Mouse (Mus musculus): ENCODE results near the gene Rex2. TPM values are rescaled to one million over a fixed set of nuclear protein-coding genes. Genes with fewer than 3 reads are reported as not detected.
"Not testable (repeated sequence)": the region's sequence is repeated elsewhere in the genome, so short reads cannot be mapped to it uniquely, and the experiment has no call there.

Gene Rex2
- 0.61 and 1.1 TPM in 2 replicates for polyA plus RNA-seq (2011; ENCODE audit: insufficient read length, low read depth, missing spikeins)

- H3K27ac ChIP-seq (ENCODE audit: insufficient read depth, low read length); H3K4me3 ChIP-seq (ENCODE audit: insufficient read depth, low read length); H3K4me1 ChIP-seq (ENCODE audit: control insufficient read depth, insufficient read depth, low read length): not testable (repeated sequence)
These were observed at the start of gene Rex2 for GRCm38 (mm10) chr4:147021550-147021949. Gene Rex2, plus strand, starts transcription at chr4:147021850.

GRCm38 (mm10) chr4:146976581-146976980 is 45.1 kb upstream of the Rex2 start:
- not testable (repeated sequence) for H3K4me3 ChIP-seq (ENCODE audit: insufficient read depth, low read length); H3K27ac ChIP-seq (ENCODE audit: insufficient read depth, low read length); H3K4me1 ChIP-seq (ENCODE audit: control insufficient read depth, insufficient read depth, low read length)

GRCm38 (mm10) chr4:147018400-147018799 is 3.2 kb upstream of the Rex2 start:
- H3K4me3 ChIP-seq (ENCODE audit: insufficient read depth, low read length); H3K4me1 ChIP-seq (ENCODE audit: control insufficient read depth, insufficient read depth, low read length); H3K27ac ChIP-seq (ENCODE audit: insufficient read depth, low read length): not testable (repeated sequence)

- not testable (repeated sequence) for H3K4me1 ChIP-seq (ENCODE audit: control insufficient read depth, insufficient read depth, low read length); H3K4me3 ChIP-seq (ENCODE audit: insufficient read depth, low read length); H3K27ac ChIP-seq (ENCODE audit: insufficient read depth, low read length)
These were observed 4.7 kb downstream of the Rex2 start for GRCm38 (mm10) chr4:147026374-147026773.

- not testable (repeated sequence) for H3K27ac ChIP-seq (ENCODE audit: insufficient read depth, low read length); H3K4me1 ChIP-seq (ENCODE audit: control insufficient read depth, insufficient read depth, low read length); H3K4me3 ChIP-seq (ENCODE audit: insufficient read depth, low read length)
These were observed 9.8 kb downstream of the Rex2 start for GRCm38 (mm10) chr4:147031308-147032036.

GRCm38 (mm10) chr4:147063768-147064167 is 42.1 kb downstream of the Rex2 start:
- not testable (repeated sequence) for H3K4me3 ChIP-seq (ENCODE audit: insufficient read depth, low read length); H3K27ac ChIP-seq (ENCODE audit: insufficient read depth, low read length); H3K4me1 ChIP-seq (ENCODE audit: control insufficient read depth, insufficient read depth, low read length)

- not testable (repeated sequence) for H3K27ac ChIP-seq (ENCODE audit: insufficient read depth, low read length); H3K4me3 ChIP-seq (ENCODE audit: insufficient read depth, low read length); H3K4me1 ChIP-seq (ENCODE audit: control insufficient read depth, insufficient read depth, low read length)
These were observed 44.2 kb downstream of the Rex2 start for GRCm38 (mm10) chr4:147065861-147066260.

- H3K4me3 ChIP-seq (ENCODE audit: insufficient read depth, low read length); H3K4me1 ChIP-seq (ENCODE audit: control insufficient read depth, insufficient read depth, low read length); H3K27ac ChIP-seq (ENCODE audit: insufficient read depth, low read length): not testable (repeated sequence)
These were observed 44.7 kb downstream of the Rex2 start for GRCm38 (mm10) chr4:147066380-147066779.

- not testable (repeated sequence) for H3K27ac ChIP-seq (ENCODE audit: insufficient read depth, low read length); H3K4me1 ChIP-seq (ENCODE audit: control insufficient read depth, insufficient read depth, low read length); H3K4me3 ChIP-seq (ENCODE audit: insufficient read depth, low read length)
These were observed 74.0 kb downstream of the Rex2 start for GRCm38 (mm10) chr4:147095641-147096040.

GRCm38 (mm10) chr4:147101666-147102626 is 80.3 kb downstream of the Rex2 start:
- H3K4me3 ChIP-seq (ENCODE audit: insufficient read depth, low read length); H3K4me1 ChIP-seq (ENCODE audit: control insufficient read depth, insufficient read depth, low read length); H3K27ac ChIP-seq (ENCODE audit: insufficient read depth, low read length): not testable (repeated sequence)

- not testable (repeated sequence) for H3K4me3 ChIP-seq (ENCODE audit: insufficient read depth, low read length); H3K27ac ChIP-seq (ENCODE audit: insufficient read depth, low read length); H3K4me1 ChIP-seq (ENCODE audit: control insufficient read depth, insufficient read depth, low read length)
These were observed 82.2 kb downstream of the Rex2 start for GRCm38 (mm10) chr4:147103814-147104213.

Other genes starting within 250 kb of the Rex2 start
- not detected in 2 replicates for gene Gm21411, start 112.3 kb upstream of the Rex2 start, polyA plus RNA-seq (2011; ENCODE audit: insufficient read length, low read depth, missing spikeins)
- gene Zfp989, start 49.9 kb upstream of the Rex2 start, polyA plus RNA-seq (2011; ENCODE audit: insufficient read length, low read depth, missing spikeins): 0.78 TPM in 1 of 2 replicates, not detected in the other
- gene Zfp991, start 110.2 kb downstream of the Rex2 start, polyA plus RNA-seq (2011; ENCODE audit: insufficient read length, low read depth, missing spikeins): 20.2 and 21.2 TPM in 2 replicates